Mouse (Mus musculus): ENCODE results near the gene Hsd3b1. TPM values are rescaled to one million over a fixed set of nuclear protein-coding genes. Genes with fewer than 3 reads are reported as not detected.

Gene Hsd3b1
- total and polyA plus RNA-seq, 3 experiments: not detected

DNA sequence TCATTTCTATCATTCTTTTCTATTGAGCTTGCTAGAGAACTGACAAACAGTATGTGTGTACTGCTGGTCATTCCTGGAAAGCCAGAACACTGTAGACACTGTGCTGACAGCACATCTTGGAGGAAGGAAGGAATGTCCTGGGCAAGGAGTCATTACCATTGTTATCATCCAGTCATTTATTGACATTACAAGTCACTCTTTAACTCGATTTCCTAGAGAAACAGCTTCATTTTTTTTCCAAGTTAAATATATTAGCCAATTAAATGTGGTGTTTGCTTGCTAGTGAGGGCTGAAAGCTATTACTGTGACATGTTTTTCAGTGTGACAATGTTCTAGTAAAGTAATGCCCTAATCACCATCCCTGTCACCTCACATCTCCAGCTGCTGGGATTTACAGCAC is 5.9 kb downstream of the Hsd3b1 start:
- Histone ChIP-seq H3K9ac (ENCODE audit: insufficient read depth, low read depth) (no peak overlapping the region), H3K4me2 (ENCODE audit: insufficient read depth, low read depth, poor library complexity, severe bottlenecking) (no peak overlapping the region), H3K36me3 (replicated peaks in 1 of 2; ENCODE audit: control insufficient read depth in 1 of 2, insufficient read depth in 1 of 2, low read length in 1 of 2) (no peaks in the 10 kb centered on the region), H3K9me3 (replicated peaks; ENCODE audit: low read length) (no peaks in the 10 kb centered on the region), H3K4me1 (ENCODE audit: control insufficient read depth in 1 of 2, insufficient read depth in 2 of 2) (no peaks in the 10 kb centered on the region), H3K27ac (ENCODE audit: insufficient read depth, low read depth) (no peak overlapping the region), H3K79me2 (replicated peaks; ENCODE audit: control insufficient read depth, extremely low read depth, insufficient read depth, poor library complexity, severe bottlenecking) (no peaks in the 10 kb centered on the region), H3K27me3 (replicated peaks) (no peaks in the 10 kb centered on the region), H3K4me3 (replicated peaks in 1 of 3; ENCODE audit: low read depth in 2 of 3, low read length in 2 of 3, poor library complexity in 1 of 3) (no peak overlapping the region)
- in situ Hi-C loops (cut with MboI; ENCODE audit: low pct_ligation_motif_present, low pct_unique_long_range_greater_than_20kb, low sequenced_read_pairs): no loop called here
- dilution Hi-C loops (cut with MboI; ENCODE audit: extremely low pct_ligation_motif_present, extremely low pct_unique_long_range_greater_than_20kb, low sequenced_read_pairs): no loop called here
- TF ChIP-seq SIN3A (IDR thresholded peaks at IDR 0.05; ENCODE audit: low read length) (no peak), SMC3 (IDR thresholded peaks at IDR 0.05; ENCODE audit: low read depth, low read length) (no peak), MEF2A (IDR thresholded peaks at IDR 0.05; ENCODE audit: borderline replicate concordance, low read depth, low read length) (no peak), ZNF384 (IDR thresholded peaks at IDR 0.05; ENCODE audit: low read depth, low read length) (no peak), TBP (conservative IDR thresholded peaks at IDR 0.05; ENCODE audit: low read depth, low read length) (no peak), JUND (conservative IDR thresholded peaks at IDR 0.05; ENCODE audit: low read depth, low read length) (no peak), KAT2A (IDR thresholded peaks at IDR 0.05; ENCODE audit: insufficient replicate concordance, low read length) (no peak), MXI1 (IDR thresholded peaks at IDR 0.05; ENCODE audit: low read depth, low read length) (no peak), ZKSCAN1 (IDR thresholded peaks at IDR 0.05; ENCODE audit: borderline replicate concordance, low read depth, low read length) (no peak), CHD1 (IDR thresholded peaks at IDR 0.05; ENCODE audit: low read depth, low read length) (no peak), RCOR1 (conservative IDR thresholded peaks at IDR 0.05; ENCODE audit: low read depth, low read length) (no peak), ZMIZ1 (IDR thresholded peaks at IDR 0.05; ENCODE audit: low read depth, low read length) (no peak), POLR2AphosphoS2 (IDR thresholded peaks at IDR 0.05; ENCODE audit: low read depth, low read length) (no peak)
- no peak for DNase-seq (ENCODE audit: extremely low read depth)

DNA sequence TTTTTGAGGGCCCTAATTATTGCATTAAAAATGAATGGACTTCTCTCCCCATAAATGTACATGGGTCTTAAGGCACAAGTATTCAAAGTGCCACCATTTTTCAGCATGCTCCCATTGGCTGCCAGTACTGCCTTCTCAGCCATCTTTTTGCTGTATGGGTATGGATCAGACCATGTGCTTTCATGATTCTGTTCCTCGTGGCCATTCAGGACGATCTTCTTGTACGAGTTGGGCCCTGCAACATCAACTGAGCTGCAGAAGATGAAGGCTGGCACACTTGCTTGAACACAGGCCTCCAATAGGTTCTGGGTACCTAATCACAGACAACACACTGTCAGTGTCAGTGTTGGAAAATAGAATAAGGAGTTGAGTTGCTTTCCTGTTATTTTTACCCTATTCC is 6.5 kb downstream of the Hsd3b1 start:
- dilution Hi-C loops (cut with MboI; ENCODE audit: extremely low pct_ligation_motif_present, extremely low pct_unique_long_range_greater_than_20kb, low sequenced_read_pairs) (no loop called here), in situ Hi-C loops (cut with MboI; ENCODE audit: low pct_ligation_motif_present, low pct_unique_long_range_greater_than_20kb, low sequenced_read_pairs) (no loop called here)
- Histone ChIP-seq H3K27ac (ENCODE audit: insufficient read depth, low read depth) (no peak overlapping the region), H3K79me2 (replicated peaks; ENCODE audit: control insufficient read depth, extremely low read depth, insufficient read depth, poor library complexity, severe bottlenecking) (no peaks in the 10 kb centered on the region), H3K36me3 (replicated peaks in 1 of 2; ENCODE audit: control insufficient read depth in 1 of 2, insufficient read depth in 1 of 2, low read length in 1 of 2) (no peaks in the 10 kb centered on the region), H3K4me3 (replicated peaks in 1 of 3; ENCODE audit: low read depth in 2 of 3, low read length in 2 of 3, poor library complexity in 1 of 3) (no peak overlapping the region), H3K9me3 (replicated peaks; ENCODE audit: low read length) (no peaks in the 10 kb centered on the region), H3K4me1 (ENCODE audit: control insufficient read depth in 1 of 2, insufficient read depth in 2 of 2) (no peaks in the 10 kb centered on the region), H3K4me2 (ENCODE audit: insufficient read depth, low read depth, poor library complexity, severe bottlenecking) (no peak overlapping the region), H3K9ac (ENCODE audit: insufficient read depth, low read depth) (no peak overlapping the region), H3K27me3 (replicated peaks) (no peaks in the 10 kb centered on the region)
- TF ChIP-seq MAZ (IDR thresholded peaks at IDR 0.05; ENCODE audit: low read depth, low read length) (no peak), TCF12 (IDR thresholded peaks at IDR 0.05; ENCODE audit: low read depth, low read length) (no peak), SMC3 (IDR thresholded peaks at IDR 0.05; ENCODE audit: low read depth, low read length) (no peak), BHLHE40 (IDR thresholded peaks at IDR 0.05; ENCODE audit: low read depth, low read length) (no peak), RCOR1 (conservative IDR thresholded peaks at IDR 0.05; ENCODE audit: low read depth, low read length) (no peak), NRF1 (IDR thresholded peaks at IDR 0.05; ENCODE audit: low read depth, low read length) (no peak), RAD21 (IDR thresholded peaks at IDR 0.05; ENCODE audit: low read depth, low read length) (no peak), ZKSCAN1 (IDR thresholded peaks at IDR 0.05; ENCODE audit: borderline replicate concordance, low read depth, low read length) (no peak), CTCF (conservative IDR thresholded peaks at IDR 0.05 in 1 of 2, IDR thresholded peaks at IDR 0.05 in 1 of 2; ENCODE audit: low read depth in 2 of 2, low read length in 2 of 2) (no peak), MEF2A (IDR thresholded peaks at IDR 0.05; ENCODE audit: borderline replicate concordance, low read depth, low read length) (no peak), EP300 (IDR thresholded peaks at IDR 0.05; ENCODE audit: low read length) (no peak), TBP (conservative IDR thresholded peaks at IDR 0.05; ENCODE audit: low read depth, low read length) (no peak), CHD2 (IDR thresholded peaks at IDR 0.05; ENCODE audit: low read length) (no peak), MAX (IDR thresholded peaks at IDR 0.05; ENCODE audit: low read length) (no peak)
- DNase-seq (ENCODE audit: extremely low read depth): no peak
